Mouse (Mus musculus) myocyte (in vitro differentiated cells): Measurements from ENCODE around the gene Edc3.

ENCODE experiments used
- E2F4 ChIP-seq: IDR thresholded peaks from one replicate; pipeline ENCODE4 v1.6.1; 2011; ENCODE audit warnings: mild to moderate bottlenecking, control low read depth, moderate library complexity; ENCODE audit not compliant: insufficient read depth
- POLR2A ChIP-seq: IDR thresholded peaks from one replicate; pipeline ENCODE4 v1.6.1; 2011; ENCODE audit warnings: low read depth, mild to moderate bottlenecking, control low read depth, moderate library complexity; ENCODE audit not compliant: insufficient read length
- TCF12 ChIP-seq: IDR thresholded peaks from one replicate; pipeline ENCODE4 v1.6.1; 2011; ENCODE audit warnings: mild to moderate bottlenecking, control low read depth; ENCODE audit not compliant: poor library complexity, insufficient read depth, severe bottlenecking

GRCm38 (mm10) chr9:57661552-57661951, 46.8 kb upstream of the Edc3 start:
- TF ChIP-seq POLR2A (no peak), TCF12 (no peak), E2F4 (no peak)
